Mouse (Mus musculus): ENCODE data around the gene Ercc4.

Gene Ercc4

DNA sequence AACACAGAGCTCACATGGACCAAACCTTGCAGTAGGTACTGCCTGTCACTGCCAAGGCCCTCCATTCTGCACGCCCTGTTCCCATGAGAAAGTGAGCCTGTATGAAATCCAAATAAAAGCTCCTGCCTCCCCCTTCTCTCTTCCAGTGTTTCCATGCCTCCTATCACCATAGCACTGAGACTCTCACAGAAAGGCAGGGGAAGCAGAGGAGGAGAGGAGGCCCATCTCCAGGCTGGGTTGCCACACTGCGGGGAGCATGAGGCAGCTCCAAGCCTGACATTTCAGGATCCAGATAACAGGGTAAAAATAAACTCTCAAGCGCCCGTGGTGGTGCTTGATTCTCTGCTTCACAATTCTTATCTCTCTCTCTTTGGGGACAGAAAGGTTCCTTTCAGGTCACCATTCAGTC is 84.2 kb downstream of the Ercc4 start:
- DNase-seq (ENCODE audit: inconsistent age in 2 of 2, low spot score in 1 of 2), result peak; percentile 47 to 50

DNA sequence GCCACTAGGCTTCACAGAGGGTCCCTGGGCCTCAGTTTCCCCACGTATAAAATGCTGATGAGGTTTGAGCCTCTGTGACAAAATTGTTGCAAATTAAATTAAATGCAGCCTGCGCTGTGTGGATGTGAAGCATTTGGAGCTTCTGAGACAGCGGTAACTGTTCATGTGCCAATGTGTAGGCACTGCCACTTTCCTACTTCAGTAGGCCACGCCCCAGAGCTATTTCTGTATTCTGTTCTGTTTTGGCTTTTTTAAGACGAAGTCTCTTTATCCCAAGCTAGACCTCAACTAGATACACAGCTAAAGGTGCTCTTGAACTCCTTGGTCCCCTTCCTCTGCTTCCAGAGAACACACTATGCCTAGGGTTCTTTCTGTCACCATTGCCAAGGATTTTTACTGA is 85.4 kb downstream of the Ercc4 start:
- no peak for DNase-seq (ENCODE audit: inconsistent age in 2 of 2, low spot score in 1 of 2)

DNA sequence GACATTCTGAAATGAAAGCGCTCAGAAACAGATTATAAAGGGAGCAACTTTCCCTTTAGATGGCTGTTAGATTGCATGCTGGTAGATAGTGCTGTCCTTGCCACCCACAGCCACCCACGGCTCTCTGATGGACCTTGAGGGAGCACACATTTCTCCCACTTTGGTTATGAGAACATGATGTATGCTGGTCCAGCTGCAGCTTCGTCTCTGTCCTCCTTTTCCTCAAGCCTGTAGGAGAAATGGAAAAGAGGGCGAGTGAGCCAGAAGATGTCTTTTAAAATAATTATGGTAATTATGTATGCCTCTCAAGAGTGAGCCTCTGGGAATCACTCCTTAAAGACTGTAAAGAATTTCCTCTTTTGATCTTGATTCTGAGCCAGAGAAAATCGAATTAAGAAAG is 87.1 kb downstream of the Ercc4 start:
- peak in 1 of 2 experiments; percentile 37 for DNase-seq (ENCODE audit: inconsistent age in 2 of 2, low spot score in 1 of 2)

DNA sequence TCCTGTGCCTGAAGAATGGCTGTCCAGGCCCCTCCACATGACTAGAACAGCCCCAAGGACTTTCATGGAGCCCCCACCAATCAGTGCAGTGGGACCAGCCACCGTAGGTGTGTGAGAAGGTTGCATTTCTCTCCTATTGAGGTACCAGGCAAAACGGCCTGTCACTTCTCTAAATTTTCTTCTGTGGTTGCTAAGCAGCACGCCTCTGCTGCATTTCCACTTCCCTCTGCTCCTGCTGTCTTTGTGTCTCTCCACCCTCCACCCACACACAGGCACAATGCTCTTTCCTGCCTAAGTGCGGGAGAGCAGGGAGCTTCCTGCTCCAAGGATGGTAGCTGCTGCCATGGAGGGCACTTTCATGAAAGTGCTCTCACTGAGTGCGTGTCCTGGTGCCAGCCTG is 87.8 kb downstream of the Ercc4 start:
- DNase-seq (ENCODE audit: inconsistent age in 2 of 2, low spot score in 1 of 2), result peak in 1 of 2 experiments; percentile 43

DNA sequence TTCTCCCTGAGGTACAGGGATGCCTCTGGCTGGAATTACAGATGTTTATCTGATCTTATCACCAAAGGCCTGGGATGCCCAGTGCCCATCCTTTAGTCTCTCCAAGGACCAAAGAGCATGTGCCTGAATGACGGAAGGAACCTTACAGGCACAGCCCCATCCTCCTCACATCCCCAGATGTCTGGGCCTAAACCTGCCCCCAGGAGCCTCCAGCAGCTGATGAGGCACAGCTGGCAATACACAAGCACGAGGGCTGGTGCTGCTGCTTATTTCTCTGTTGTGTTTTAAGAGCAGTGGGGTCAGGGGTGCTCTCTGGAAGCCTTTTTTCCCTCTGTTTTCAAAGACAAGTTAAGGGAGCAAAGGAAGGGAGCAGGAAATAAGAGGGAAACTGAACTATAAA is 89.7 kb downstream of the Ercc4 start:
- no peak for DNase-seq (ENCODE audit: inconsistent age in 2 of 2, low spot score in 1 of 2)

Data from adrenal gland, adult (tissue).